Mouse (Mus musculus) ES-Bruce4 (cell line): ENCODE measurements at regions not wholly inside any gene's neighbourhood (a gene's known extent, or its start where the extent isn't known, plus 50 kb on each side); places are given as distances from the start of the nearest gene placed in this dataset.

Experiments used
- H3K27ac ChIP-seq: 2 replicates; pipeline ENCODE4 v1.5.1; 2012; ENCODE audit warnings: low read length, inconsistent platforms; ENCODE audit not compliant: insufficient read depth
- H3K27me3 ChIP-seq: 2 replicates; pipeline ENCODE4 v1.6.1; 2012; ENCODE audit warnings: mild to moderate bottlenecking, low read length, inconsistent platforms; ENCODE audit not compliant: control insufficient read depth, poor library complexity, insufficient read depth, severe bottlenecking
- H3K36me3 ChIP-seq: 2 replicates; pipeline ENCODE4 v1.6.1; 2012; ENCODE audit warnings: inconsistent platforms, mild to moderate bottlenecking, low read length, moderate library complexity; ENCODE audit not compliant: control insufficient read depth, poor library complexity, insufficient read depth, severe bottlenecking
- H3K4me1 ChIP-seq: one replicate; pipeline ENCODE4 v1.8.1; 2011; ENCODE audit warnings: low read length; ENCODE audit not compliant: control insufficient read depth, insufficient read depth
- H3K4me3 ChIP-seq: 2 replicates; pipeline ENCODE4 v1.5.1; 2011; ENCODE audit warnings: low read depth, mild to moderate bottlenecking, low read length
- H3K9ac ChIP-seq: 2 replicates; pipeline ENCODE4 v1.6.1; 2012; ENCODE audit warnings: low read depth, mild to moderate bottlenecking, inconsistent platforms; ENCODE audit not compliant: poor library complexity, severe bottlenecking
- H3K9me3 ChIP-seq: replicated peaks from 2 replicates; pipeline ENCODE4 v1.6.1; 2012; ENCODE audit warnings: mild to moderate bottlenecking, low read length, inconsistent platforms; ENCODE audit not compliant: control insufficient read depth, poor library complexity, insufficient read depth, severe bottlenecking
- CTCF ChIP-seq: IDR thresholded peaks from one replicate; pipeline ENCODE4 v1.8.1; 2011; ENCODE audit warnings: low read depth, low read length
- EP300 ChIP-seq: IDR thresholded peaks from 2 replicates; pipeline ENCODE4 v1.6.1; 2011; ENCODE audit warnings: low read depth, low read length; ENCODE audit not compliant: insufficient read depth
- POLR2A ChIP-seq: IDR thresholded peaks from one replicate; pipeline ENCODE4 v1.8.1; 2011; ENCODE audit warnings: low read length; ENCODE audit not compliant: insufficient read depth

- no peak overlapping the region for H3K4me3 ChIP-seq
- no peaks in the 10 kb centered on the region for H3K4me1 ChIP-seq
- H3K9ac ChIP-seq, result no peak overlapping the region
- TF ChIP-seq POLR2A (no peak), EP300 (no peak), CTCF (no peak)
- H3K36me3 ChIP-seq, result no peaks in the 10 kb centered on the region
- H3K27me3 ChIP-seq, result no peaks in the 10 kb centered on the region
- peaks cover 6% of the 10 kb centered on the region; the same call in 1 of the 2 replicates for H3K9me3 ChIP-seq
- no peak overlapping the region for H3K27ac ChIP-seq
Measured at GRCm38 (mm10) chr2:70886831-70887230, 61.3 kb upstream of the Tlk1 start.

GRCm38 (mm10) chr2:70885674-70886073, 60.1 kb upstream of the Tlk1 start:
- Histone ChIP-seq H3K9ac (no peak overlapping the region), H3K4me3 (no peak overlapping the region), H3K27me3 (no peaks in the 10 kb centered on the region), H3K9me3 (peaks cover 6% of the 10 kb centered on the region; the same call in 1 of the 2 replicates), H3K4me1 (no peaks in the 10 kb centered on the region), H3K36me3 (no peaks in the 10 kb centered on the region), H3K27ac (no peak overlapping the region)
- TF ChIP-seq CTCF, result no peak
- no peak for TF ChIP-seq POLR2A
- no peak for TF ChIP-seq EP300

- H3K4me3 ChIP-seq, result no peak overlapping the region
- no peak for TF ChIP-seq POLR2A
- TF ChIP-seq EP300, result no peak
- TF ChIP-seq CTCF, result no peak
- H3K9me3 ChIP-seq, result peaks cover 3% of the 10 kb centered on the region; the same call in 1 of the 2 replicates
- no peaks in the 10 kb centered on the region for H3K36me3 ChIP-seq
- H3K27ac ChIP-seq, result no peak overlapping the region
- no peaks in the 10 kb centered on the region for H3K27me3 ChIP-seq
- H3K9ac ChIP-seq, result no peak overlapping the region
- H3K4me1 ChIP-seq, result no peaks in the 10 kb centered on the region
Measured at GRCm38 (mm10) chr2:70877333-70878080, 52.0 kb upstream of the Tlk1 start.

GRCm38 (mm10) chr2:70876251-70876650, 50.7 kb upstream of the Tlk1 start:
- H3K36me3 ChIP-seq, result no peaks in the 10 kb centered on the region
- H3K4me3 ChIP-seq, result no peak overlapping the region
- no peaks in the 10 kb centered on the region for H3K27me3 ChIP-seq
- no peak for TF ChIP-seq POLR2A
- H3K9me3 ChIP-seq, result peaks cover 3% of the 10 kb centered on the region; the same call in 1 of the 2 replicates
- no peak overlapping the region for H3K27ac ChIP-seq
- no peaks in the 10 kb centered on the region for H3K4me1 ChIP-seq
- no peak overlapping the region for H3K9ac ChIP-seq
